Mouse (Mus musculus) bone marrow, adult 2 months (tissue): Measurements from ENCODE around the gene Slco1a6.

ENCODE experiments used
- CTCF ChIP-seq: fragments of 200-500 bp; IDR thresholded peaks from 2 replicates; pipeline ENCODE4 v1.5.1; 2011; ENCODE audit warnings: low read length, control low read depth; ENCODE audit not compliant: control insufficient read depth, insufficient read depth
- POLR2A ChIP-seq: fragments of 200-500 bp; IDR thresholded peaks from 2 replicates; pipeline ENCODE4 v1.6.1; 2011; ENCODE audit warnings: low read depth, mild to moderate bottlenecking, control low read depth, low read length, borderline replicate concordance; ENCODE audit not compliant: control insufficient read depth

DNA sequence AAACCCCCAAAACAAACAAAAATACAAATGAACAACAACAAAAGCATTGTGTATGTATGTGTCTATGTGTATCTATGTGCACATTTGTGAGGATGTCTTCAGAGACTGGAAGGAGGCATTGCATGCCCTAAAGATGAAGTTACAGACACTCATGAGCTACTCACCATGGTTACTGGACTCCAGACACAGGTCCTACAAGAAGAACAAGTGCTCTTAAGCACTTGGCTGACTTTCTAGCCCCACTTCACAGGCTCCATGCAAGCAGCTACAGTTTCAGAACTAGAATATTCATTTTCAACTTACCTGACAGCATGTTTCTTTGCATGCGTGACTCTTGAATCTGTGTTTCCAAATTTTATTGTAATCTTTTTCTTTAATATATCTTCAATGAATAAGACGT is 172.6 kb downstream of the Slco1a6 start:
- TF ChIP-seq POLR2A: no peak
- no peak for TF ChIP-seq CTCF
